Mouse (Mus musculus) heart, adult 18-20 months (tissue): Measurements from ENCODE around the gene Nupr1l. TPM values are rescaled to one million over a fixed set of nuclear protein-coding genes. Genes with fewer than 3 reads are reported as not detected.
"Not testable (repeated sequence)": the region's sequence is repeated elsewhere in the genome, so short reads cannot be mapped to it uniquely, and the experiment has no call there.

Source experiments
- DNase-seq, 2 experiments: peaks; one replicate each; pipeline ENCODE4 v3.0.0; 2021 to 2022; ENCODE audit warnings: mixed read lengths in 1 of 2
- long read RNA-seq, 2 experiments: library from polyadenylated mRNA; stranded (forward); transcript quantifications; one replicate each; pipeline ENCODE4 v2.0.0; 2021
- total RNA-seq, 2 experiments: library from RNA; stranded (reverse); gene quantifications; 2 replicates each; pipeline ENCODE4 v1.2.3; 2021

The Nupr1l gene
- 1 to 10 TPM in 1 of 2 experiments, under 1 TPM in 1; 0.45 to 1.1 TPM for total RNA-seq
- long read RNA-seq, experiment 1, partial matches to known transcripts: 0 of 1 reads
- long read RNA-seq, experiment 1, other reads (novel, unspliced or antisense): 0 of 1 reads
- long read RNA-seq, experiment 2, partial matches to known transcripts: 0 of 2 reads
- long read RNA-seq, experiment 2, other reads (novel, unspliced or antisense): 0 of 2 reads

DNA sequence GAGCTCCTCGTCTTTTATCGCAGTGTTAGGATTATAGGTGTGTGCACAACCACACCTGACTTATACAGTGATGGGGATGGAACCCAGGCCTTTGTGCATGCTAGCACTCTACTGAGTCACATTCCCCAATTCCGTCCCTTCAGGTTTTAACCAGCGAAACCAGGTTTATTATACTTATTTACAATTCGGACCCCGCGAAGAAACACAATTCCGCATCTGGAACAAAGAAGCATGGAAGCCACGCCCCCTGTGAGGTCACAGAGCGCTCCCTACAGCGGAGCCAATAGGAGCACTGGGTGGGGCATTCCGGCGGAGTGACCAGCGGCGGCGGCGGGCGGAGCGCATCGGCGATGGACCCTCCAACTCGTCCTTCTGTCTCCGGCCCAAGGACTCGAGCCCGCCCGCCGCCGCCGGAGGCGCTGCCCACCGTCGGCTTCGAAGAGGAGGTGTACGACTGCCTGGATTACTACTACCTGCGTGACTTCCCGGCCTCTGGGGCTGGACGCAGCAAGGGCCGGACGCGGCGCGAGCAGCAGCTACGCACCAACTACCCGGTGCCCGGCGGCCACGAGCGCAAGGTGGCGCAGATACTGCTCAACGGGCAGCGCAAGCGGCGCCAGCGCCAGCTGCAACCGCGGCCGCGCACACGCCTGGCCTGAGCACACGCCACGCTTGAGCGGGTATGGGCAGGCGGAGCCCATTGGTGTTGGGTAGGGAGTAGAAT is at the start of gene Nupr1l:
TSS of gene Nupr1l (plus strand) at position 299 of the 724 bp plus-strand sequence.
- DNase-seq: peak; percentile 92 to 94

DNA sequence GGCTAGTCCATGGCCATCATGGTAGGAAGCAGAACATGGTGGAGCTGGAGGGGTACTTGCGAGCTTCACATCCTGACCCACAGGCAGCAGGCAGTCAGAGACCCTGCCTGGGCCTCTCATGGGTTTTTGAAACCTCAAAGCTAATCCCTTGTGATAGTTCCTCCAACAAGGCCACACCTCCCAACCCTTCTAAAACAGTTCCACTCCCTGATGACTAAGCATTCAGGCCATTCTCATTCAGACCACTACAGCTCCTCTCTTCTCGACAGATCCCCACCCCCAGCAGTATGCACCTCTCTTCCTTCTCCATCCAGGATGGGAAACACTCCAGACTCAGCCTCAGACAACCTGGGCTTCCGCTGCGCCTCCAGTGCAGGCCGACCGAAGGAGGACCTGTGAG is 46.0 kb upstream of the Nupr1l start:
- DNase-seq: no peak

DNA sequence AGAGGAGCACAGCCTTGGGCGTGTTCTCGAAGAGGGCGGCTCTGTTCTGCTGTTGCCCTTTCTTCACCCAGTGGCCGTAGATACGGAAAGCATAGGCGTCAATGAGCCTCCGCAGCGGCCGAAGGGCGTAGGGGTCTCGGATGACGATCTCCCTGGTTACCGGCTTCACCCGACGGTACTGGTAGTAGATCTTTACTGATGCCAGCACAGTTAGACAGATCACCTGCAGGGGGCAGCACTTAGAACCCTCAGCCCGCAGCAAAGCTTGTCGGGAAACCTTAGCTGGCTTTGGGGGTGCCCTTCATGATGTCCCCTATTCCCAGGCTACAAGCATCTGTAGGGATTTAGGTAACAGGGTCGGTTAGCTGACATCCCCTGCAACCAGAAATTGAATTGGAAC is 43.9 kb upstream of the Nupr1l start:
- peak; percentile 14 to 57 for DNase-seq

DNA sequence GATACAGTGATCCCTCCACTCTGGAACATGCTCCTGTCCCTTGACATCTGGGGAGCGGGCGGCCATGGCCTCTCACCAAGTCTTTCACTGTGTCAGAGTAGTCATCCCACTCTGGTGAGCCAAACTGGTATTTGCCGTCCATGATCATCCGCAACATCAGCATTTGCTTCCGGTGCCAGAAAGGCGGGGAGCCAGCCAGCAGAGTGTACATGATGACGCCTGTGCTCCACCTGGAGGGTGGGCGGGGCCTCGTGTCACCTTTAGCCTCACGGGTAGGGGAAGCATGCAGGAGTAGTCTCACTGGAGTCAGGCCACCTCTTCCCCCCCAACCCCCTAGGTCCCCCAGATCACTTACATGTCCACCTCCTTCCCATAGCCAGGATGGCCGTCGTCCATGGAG is 42.5 kb upstream of the Nupr1l start:
- DNase-seq: no peak

DNA sequence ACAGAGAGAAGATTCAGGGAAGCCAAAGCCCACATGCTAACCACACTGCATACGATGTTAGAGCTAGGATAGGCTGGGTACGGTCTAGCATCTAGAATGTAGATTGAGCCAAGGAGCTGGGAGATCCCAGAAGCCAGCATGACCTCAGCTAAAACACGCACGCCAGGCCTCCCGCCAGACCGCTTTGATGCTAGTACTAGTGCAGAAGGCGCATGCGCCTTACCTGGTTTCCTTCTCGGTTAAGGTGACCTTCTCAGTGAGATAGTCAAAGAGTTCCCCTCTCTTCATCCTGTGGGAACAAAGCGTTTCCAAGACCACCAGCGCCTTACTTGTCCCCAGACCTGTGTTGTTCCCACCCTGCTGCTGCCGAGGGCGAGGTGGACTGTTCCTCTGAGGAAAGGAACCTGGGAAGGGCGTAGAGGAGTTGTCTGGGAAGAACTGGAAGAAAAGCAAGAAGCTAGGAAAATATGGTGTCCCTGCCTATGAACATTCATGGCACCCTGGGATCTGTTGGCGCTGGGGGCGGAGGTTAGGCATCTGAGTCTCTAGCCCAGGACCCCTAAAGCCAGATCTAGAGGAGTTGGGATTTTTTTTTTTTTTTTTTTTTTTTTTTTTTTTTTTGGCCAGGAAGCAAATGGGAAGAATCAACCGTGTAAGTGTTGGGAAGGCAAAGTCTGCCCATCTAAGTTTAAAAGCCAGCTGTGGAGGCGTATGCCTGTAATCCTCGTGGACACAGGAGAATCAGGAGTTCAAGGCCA is 38.9 kb upstream of the Nupr1l start:
- no peak for DNase-seq

DNA sequence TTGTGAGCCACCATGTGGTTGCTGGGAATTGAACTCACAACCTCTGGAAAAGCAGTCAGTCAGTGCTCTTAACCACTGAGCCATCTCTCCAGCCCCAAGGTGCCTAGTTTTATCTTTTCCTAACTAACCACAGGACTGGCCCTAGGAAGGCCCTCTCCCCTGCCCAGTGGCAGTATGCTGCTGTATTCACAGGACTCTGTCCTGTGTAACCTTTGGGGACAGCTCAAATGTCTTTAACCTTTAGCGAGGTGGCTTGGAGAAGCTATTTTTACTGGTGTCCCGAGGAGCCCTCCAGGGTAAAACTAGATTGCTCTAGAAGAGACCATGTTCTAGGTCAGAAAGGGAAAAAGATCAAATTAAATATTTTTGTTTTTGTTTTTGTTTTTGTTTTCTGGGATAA is 37.1 kb upstream of the Nupr1l start:
- no peak for DNase-seq

DNA sequence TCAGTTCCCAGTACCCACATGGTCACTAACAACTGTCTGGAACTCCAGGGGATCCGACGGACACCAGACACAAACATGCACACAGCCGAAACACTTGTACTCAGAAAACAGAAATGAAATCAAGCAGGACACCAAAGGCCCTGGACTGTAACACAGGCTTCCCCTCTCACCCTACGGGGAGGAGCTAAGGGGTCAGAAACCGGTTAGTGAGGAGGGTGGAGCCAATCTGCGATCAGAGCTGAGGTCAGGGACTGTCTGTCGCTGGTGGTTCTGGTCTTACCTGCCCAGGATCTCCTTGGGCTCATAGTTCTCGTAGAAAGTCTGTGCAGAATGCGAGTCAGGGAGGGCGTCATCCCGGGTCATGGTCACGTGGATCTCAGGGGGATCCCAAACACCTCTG is 34.4 kb upstream of the Nupr1l start:
- DNase-seq: no peak

DNA sequence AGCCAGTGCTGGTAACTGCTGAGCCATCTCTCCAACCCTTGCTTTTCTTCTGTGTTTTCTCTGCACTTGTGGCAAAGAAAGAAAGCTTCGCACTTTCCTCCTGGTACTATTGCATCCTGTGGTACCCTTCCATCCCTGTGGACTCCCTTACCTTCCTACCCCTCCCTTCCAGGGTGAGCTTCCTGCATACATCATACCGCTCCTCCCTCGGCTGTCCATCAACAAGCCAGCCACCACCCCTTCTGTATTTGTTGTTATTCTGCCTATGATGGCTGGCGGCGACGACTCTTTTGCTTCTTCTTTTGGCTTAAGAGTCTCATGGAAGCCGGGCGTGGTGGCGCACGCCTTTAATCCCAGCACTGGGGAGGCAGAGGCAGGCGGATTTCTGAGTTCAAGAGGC is 33.2 kb upstream of the Nupr1l start:
- DNase-seq: no peak

DNA sequence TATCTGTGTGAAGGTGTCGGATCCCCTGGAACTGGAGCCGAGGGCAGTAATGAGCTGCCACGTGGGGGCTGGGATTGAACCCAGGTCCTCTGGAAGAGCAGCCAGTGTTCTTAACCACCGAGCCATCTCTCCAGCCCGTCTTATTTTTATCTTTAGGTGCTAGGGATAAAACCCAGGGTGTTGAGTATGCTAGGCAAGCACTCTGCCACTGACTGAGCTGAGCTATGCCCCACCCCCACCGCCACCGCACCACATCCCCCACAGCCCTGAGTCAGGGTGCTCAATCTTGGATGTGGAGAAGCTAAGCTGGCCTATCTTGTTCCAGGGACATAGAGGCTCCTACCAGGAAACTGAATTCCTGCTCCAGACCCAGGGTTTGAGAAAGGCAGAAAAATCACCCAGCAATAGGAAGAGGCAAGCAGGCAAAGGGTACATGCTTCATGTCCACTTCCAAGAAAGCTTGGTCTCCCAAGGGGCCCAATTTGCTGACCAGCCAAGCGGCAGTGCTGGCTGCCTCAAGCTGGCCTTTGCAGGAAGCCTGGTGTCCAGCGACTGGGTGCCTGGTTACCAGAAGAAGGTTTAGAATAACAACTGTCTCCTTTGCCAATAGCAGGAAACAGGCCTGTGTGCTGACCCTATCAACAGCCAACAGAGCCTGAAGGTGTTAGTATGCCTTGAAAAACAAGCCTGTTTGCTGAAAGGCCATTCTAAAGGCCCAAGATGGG is 30.4 kb upstream of the Nupr1l start:
- peak; percentile 62 to 72 for DNase-seq

DNA sequence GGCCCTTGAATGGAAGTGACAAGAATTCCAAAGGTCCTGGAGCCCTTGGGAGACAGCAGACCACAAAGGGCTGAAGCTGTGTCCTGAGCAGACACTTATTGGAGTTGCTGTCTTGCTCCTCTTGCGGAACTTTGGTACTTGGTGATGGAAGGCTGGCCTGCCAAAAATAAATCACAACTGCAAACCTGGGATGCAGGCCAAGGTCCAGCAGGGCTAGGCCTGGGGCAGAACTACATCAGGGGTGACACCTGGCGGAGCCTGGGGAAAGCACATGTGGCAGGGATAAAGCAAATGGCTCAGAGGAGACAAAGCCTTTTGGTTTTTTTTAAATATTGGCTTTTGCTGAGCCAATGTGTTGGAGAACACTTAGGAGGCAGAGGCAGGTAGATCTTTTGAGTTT is 29.4 kb upstream of the Nupr1l start:
- DNase-seq: peak; percentile 84 to 86

DNA sequence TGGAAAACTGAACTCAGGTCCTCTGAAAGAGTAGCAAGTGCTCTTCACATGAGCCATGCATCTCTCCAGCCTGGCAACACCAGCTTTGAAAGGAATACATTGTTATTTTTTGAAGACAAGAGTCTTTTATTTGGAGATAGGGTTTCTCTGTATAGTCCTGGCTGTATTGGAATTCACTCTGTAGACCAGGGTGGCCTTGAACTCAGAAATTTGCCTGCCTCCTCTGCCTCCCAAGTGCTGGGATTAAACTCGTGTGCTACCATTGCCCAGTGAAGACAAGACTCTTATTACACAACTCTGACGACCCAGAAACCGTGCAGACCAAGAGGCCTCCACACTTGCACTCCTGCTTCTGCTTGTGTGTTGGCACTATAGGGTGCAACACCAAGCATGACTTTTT is 28.5 kb upstream of the Nupr1l start:
- DNase-seq: no peak

DNA sequence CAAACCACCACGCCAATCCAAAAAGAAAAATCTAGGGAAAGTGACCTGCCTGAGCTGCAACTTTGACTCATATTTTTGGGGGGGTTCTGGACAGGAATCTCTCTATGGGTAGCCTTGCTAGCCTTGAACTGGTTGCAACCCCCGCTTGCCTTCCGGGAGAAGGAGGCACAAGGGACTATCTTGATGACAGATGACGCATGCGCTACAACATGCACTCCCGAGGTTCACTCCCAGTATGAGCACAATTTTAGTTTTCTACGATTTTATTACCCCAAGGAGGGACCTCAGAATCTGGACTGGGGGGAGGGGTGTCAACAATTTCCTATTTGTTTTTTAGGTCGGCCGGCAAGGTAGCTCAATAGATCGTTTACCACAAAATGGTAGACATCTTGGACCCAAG is 22.1 kb upstream of the Nupr1l start:
- DNase-seq: peak; percentile 16 to 25

DNA sequence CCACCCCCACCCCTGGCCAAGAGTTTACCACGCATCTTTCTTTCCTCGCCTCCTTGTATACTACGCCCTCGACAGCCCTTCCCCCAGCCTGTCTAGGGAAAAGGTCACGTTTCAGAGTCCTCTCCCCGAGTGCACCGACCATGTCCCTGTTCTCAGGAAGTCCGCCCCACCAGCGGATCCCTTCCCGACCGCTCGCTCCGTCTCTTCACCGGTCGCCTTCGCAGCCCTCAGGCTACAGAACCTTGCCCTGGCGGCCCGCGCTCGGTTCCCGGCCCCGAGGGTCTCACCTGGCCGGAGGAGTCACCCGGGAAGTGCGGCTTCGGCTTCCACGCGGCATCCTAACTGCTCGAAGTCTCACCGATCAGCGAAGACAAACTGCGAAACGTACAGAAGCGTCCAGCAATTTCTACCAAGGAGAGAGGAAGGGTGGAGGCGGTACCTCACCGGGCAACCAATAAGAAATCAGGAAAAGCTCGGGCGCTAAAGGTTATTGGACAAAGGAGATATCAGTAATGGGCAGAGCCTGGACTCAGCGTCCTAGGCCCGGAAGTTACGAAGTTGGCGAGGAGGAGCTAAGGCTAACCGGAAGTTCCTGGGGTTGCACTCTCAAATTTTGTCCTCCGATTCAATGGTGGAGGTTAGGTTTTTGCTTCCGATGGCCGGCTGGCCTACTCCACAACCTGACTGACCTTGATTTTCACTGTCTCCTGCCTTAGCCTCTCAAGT is 21.3 kb upstream of the Nupr1l start, which contains the start of gene Chchd2:
TSS of gene Chchd2 (minus strand) at position 560 of the 726 bp plus-strand sequence.
- DNase-seq: peak; percentile 98

DNA sequence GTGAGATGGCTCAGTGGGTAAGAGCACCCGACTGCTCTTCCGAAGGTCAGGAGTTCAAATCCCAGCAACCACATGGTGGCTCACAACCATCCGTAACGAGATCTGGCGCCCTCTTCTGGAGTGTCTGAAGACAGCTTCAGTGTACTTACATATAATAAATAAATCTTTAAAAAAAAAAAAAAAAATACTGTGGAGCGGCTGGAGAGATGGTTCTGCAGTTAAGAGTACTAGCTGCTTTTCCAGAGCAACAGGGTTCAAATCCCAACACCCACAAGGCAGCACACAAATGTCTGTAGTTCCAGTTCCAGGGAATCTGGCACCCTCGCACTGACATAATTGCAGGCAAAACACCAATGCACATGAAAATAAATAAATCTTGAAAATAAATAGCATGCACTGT is 17.9 kb upstream of the Nupr1l start:
- DNase-seq: not testable (repeated sequence)

DNA sequence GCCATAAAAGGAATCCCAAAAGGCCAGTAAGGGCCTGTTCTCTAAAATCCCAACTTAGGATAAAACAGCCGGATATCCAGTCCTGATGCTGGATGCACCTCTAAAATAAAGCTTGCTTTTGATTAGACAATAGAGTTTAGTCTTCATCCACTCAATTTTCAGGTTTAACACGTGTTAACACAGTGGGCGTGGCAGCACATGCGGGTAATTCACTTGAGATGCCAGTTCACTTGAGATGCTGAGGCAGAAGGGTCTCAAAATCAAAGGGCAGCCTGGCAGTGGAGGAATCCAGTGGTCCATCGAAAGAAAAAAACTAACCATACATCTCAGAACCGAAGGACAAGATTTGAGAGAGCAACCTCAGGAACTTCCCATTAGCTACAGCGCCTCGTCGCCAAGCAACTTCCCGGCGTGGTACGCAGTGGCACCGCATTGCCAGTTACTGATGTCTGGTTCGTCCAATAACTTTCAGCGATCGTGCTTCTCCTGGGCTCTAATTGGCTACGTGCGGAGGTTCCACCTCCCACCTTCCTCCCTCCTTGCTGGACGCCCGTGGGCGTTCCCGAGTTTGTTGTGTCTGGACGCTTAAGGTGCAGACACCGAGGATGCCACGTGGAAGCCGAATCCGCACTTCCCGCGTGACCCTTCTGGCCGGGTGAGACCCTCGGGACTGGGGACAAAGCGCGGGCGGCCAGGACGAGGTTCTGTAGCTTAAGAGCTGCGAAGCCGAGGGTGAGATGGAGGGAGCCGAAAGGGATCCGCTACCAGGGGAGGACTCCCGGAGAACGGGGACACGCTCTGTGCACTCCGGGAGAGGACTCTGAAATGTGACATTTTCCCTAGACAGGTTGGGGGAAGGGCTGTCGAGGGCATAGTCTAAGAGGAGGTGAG is 12.9 kb upstream of the Nupr1l start, which contains the start of gene Zbed5:
TSS of gene Zbed5 (plus strand) at position 526 of the 891 bp plus-strand sequence.
- peak; percentile 93 to 95 for DNase-seq

DNA sequence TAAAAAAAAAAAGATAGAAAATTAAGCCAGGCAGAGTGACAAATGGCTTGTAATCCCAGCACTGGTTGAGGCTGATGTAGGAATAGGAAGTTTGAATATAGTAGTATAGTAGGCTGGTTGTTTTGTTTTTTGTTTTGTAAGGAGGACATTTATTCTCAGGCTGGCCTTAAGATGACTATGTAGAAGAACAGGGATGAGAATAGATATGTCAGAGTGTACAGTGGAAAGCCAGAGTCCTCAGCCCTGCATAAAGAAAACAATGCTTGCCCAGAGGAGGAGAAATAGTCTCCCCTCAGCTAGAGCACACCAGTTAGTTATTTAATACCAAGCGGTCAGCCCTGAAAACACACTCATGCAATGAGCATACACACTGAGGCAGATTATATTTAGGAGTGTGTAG is 9.9 kb upstream of the Nupr1l start, which contains the start of gene Phkg1:
TSS of gene Phkg1 (minus strand) at position 101 of the 400 bp plus-strand sequence.
- DNase-seq: no peak

DNA sequence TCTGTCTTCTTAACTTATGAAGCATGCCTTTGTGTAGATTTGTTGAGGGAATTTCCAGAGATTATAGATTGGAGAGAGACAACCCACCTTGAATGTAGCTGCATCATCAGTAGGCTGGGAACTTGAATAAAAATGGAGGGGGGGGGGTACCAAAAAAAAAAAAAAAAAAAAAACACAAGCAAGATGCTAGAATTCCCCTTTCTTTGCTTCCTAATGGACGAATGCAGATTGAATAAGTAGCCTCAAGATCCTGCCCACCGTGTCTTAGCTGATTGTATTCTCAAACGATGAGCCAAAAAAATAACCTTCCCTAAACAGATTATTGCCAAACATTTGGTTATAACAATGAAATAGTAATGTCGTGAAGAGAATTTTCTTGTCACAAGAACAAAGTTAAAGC is 565 bp upstream of the Nupr1l start:
- DNase-seq: no peak

DNA sequence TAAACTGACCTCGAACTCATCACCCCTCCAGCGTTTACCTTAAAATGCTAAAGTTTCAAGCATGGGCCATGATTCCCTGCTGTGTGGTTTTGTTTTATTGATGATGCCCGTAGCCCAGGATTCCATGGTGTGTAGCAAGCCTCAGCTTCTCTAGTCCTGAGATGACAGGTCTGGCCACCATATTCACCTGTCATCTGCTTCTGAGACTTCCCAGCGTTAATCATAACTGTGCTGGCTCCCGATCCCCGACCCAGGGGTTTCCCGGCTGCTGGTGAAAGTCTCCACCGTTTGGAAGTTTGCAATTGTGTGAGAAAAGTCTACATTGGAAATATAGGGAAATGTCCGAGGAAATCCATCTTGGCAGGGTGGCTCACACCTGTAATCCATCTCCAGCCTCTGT is 807 bp downstream of the Nupr1l start:
- DNase-seq: no peak

DNA sequence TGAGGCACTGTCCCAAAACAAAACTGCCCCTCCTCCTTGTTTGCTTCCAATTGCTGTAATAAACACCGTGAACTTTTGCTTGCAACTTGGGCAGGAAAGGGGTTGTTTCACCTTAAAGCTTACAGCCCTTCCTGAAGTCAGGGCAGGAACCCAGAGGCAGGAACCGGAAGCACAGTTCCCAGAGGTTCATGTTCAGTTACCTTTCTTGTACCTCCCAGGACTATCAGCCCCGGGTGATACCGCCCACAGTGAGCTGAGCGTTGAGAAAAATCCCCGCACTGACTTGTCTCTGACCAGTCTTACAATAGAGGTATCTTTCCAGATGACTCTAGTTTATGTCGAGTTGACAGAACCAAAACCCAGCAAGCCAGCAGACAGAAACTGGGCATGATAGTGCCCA is 1.3 kb downstream of the Nupr1l start:
- DNase-seq: no peak

DNA sequence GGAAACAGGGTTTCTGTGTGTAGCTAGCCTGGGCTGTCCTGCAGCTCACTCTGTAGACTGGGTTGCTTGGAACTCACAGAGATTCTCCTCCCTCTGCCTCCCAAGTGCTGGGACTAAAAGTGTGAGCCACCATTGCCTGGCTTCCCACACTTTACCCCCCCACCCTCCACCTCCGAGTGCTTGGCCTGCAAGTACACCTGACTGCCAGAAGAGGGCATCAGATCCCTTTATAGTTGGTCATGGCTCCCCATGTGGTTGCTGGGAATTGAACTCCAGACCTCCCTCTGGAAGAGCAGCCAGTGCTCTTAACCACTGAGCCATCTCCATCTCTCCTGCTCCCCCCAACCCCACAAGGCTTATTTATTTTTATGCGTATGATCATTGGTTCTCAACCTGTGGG is 5.7 kb downstream of the Nupr1l start:
- peak; percentile 16 to 28 for DNase-seq

DNA sequence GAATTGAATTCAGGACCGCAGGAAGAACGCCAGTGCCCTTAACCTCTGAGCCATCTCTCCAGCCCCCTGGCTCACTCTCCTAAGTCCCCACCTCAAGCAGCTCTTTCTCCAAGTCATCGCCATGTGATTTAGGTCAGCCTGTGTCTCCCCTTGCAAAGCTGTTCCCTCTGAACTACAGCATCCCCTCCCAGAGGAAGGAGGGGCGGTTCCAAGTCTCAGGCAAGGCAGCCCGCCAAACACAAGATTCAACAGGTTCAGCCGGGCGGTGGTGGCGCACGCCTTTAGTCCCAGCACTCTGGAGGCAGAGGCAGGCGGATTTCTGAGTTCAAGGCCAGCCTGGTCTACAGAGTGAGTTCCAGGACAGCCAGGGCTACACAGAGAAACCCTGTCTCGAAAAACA is 7.2 kb downstream of the Nupr1l start:
- not testable (repeated sequence) for DNase-seq
